Mouse (Mus musculus): ENCODE data around the gene Zfp580.

DNA sequence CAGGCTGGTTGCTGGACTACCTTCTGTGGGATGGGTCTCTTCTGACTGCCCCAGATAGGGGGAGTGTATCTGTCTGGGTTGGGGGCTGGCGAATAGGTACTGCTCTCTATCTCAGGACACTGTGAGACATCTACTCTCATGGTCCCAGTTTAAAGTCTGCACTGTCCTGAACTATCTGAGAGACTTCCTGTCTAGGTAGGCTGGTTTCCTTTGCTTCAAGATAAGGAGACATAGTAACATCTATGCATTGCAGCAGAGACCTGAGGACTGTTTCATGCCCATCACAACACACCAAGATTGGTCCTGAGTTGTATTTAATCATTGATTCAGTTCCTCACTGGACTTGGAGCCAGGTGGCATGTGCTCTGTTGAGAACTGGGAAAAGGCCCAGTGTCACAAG, 34.2 kb downstream of the Zfp580 start:
- TF ChIP-seq POLR2A (IDR thresholded peaks at IDR 0.05; ENCODE audit: low read depth, low read length): no peak
- TF ChIP-seq CTCF (IDR thresholded peaks at IDR 0.05; ENCODE audit: borderline replicate concordance, insufficient read depth, low read length): no peak
